Mouse (Mus musculus) spleen, postnatal 36 days (tissue): ENCODE measurements around the gene Pdzd7.
A peak's percentile ranks its signal among the peaks of the same experiment; 100 is the strongest.

Experiments
- DNase-seq, 2 experiments: peaks; one replicate each; pipeline ENCODE4 v3.0.0; 2022; ENCODE audit warnings: low spot score in 2 of 2, mixed read lengths in 1 of 2

The Pdzd7 gene

DNA sequence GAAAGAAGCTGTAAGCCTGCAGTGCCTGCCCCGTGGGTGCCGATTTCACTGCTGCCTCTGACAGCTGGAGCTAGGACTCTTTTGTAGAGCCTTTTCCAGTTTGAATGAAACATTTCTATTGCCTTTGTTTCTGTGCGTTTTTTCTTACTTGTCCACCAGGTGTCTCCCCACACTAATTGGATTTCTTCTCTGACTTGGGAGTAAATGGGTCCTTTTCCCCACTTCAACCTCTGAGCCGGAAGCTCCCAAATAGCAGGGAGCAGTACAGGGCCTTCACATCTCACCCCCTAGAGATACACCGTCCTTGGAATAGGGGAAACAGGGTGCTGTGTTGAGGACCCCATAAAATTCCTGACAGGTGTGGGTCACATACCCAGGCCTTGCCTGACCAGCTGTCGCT lies 32.9 kb downstream of the Pdzd7 start:
- DNase-seq = no peak

DNA sequence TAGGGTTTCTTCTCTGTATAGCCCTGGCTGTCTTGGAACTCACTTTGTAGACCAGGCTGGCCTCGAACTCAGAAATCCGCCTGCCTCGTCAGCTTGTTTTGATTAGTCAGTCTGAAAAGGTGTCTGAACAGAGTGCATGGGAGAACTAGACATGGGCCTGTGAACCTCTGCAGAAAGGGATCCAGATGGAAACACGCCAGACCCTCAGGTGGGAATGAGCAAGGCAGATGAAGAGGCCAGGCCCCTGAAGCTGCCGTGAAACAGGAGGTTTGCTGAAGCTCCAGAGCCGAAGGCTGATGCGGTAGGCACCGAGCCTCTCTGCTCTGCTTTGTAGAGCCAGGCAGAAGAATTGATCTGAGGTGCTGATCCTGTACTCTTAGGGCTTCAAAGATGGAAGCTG lies 33.3 kb downstream of the Pdzd7 start:
- no peak for DNase-seq

DNA sequence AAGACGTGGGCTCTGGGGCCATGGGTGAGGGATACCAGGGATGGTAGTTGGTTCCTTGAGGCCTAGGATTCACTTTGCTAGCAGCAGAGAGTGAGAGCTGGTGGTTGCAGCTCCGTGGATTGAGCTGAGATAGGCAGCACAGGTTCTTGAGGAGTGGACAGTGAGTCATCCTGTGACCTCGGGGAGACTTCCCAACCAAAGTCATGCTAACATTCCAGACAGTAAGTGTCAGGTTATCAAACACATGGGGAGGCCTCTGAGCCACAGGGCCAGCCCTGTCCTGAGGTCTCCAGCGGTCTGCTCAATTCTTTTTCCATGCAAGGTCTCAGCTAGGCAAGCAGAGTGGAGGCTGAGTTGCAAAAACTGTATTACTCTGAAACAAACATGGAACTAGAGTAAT lies 34.9 kb downstream of the Pdzd7 start:
- no peak for DNase-seq

DNA sequence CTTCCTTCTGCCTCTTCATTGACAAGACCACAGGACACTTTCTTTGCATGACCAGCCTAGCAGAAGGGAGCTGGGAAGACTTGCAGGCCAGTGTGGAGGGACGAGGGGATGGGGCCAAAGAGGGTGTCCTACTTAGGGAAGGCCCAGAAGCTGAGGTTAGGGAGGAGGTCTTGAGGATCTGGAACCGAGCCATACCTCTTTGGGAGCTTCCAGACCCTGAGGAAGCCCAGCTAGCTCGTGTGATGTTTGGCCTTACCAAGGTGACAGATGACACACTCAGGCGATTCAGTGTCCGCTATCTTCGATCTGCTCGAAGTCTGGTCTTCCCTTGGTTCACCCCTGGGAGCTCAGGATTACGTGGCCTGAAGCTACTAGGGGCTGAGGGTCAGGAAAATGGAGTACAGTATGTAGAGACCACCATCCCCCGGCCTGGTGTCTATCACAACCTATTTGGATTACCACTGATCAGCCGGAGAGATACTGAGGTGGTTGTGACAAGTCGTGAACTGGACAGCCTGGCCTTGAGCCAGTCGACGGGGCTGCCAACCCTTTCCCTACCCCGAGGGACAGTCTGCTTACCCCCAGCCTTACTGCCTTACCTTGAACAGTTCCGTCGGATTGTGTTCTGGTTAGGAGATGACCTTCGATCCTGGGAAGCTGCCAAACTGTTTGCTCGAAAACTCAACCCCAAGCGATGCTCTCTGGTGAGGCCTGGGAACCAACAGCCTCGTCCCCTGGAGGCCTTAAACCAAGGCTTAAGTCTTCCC lies 37.9 kb downstream of the Pdzd7 start:
- no peak for DNase-seq

DNA sequence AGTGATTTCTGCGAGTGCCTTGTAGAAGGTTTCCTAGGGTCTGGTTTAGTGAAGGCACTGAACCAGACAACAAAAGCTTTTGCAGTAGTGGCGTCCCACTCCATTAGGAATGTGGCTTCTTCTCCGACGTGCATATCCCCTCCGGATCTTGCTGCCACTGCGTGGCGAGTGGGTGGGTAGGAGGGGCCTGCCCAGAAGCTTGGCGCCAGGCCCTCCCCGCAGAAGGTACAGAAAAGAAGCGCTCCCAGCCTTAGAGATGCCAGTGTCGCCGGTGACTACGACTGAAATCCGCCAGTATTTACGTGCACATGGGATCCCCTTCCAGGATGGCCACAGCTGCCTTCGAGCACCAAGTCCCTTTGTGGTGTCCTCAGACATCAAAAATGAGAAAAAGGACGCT lies 38.5 kb downstream of the Pdzd7 start:
- no peak for DNase-seq

DNA sequence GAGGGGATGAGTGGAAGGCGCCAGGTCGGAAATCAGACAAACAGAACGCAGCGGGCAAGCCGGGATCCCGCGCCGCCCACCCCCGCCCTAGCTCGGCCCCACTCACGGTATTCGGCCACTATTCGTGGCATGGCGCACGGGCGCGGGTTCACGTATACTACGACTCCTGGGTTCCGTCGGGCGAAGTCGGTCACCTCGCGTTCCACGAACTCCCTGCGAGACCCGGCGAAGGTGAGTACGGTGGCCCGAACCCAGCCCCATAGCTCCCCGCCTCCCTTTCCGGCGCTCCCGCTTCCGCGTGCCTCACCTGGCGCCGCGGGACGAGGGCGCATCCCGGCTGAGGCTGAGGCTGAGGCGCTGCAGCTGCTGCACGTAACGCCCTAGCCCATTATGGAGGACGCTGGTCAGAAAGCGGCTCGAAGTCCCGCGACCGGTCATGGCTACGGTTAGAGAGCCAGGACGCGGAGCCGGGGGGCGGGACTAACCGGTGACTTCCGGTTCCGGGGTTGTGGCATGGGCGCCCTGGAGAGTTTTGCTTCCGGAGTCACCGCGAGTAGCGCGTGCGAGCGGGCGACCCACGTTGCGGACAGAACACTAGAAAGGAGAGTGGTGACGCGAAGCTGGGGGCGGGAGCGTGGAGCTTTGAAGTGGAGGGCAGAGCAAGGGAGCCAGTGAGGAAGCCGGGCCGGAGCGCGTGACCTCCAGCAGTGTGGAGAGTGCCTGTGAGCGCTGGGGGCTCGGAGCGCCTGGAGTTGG lies 39.4 kb downstream of the Pdzd7 start, which contains the start of gene Mrpl43:
Gene Mrpl43 (minus strand): TSS at position 486 of the 756 bp plus-strand sequence.
- peak; percentile 93 to 95 for DNase-seq

DNA sequence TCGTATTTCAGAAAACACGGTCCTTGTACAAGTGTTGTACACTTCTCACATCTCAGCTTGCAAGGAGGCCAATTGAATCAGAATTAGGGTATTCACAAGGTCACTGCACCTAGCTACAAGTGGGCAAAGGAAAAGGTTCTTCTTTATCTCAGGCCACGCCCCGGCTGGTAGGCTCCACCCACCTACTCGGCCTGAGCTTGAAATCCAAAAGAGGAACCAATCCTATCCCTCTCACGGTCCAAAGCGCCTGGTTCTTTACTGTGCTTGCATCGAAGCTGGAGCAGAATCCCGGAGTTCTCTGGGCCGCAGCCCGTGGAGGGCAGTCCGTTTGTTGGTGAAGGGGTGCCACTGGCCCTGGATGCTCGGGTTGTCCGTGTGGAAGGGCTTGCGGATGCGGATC lies 40.1 kb downstream of the Pdzd7 start, which contains the start of gene Twnk:
Gene Twnk (plus strand): TSS at position 220 of the 400 bp plus-strand sequence.
- DNase-seq = peak; percentile 86 to 89

DNA sequence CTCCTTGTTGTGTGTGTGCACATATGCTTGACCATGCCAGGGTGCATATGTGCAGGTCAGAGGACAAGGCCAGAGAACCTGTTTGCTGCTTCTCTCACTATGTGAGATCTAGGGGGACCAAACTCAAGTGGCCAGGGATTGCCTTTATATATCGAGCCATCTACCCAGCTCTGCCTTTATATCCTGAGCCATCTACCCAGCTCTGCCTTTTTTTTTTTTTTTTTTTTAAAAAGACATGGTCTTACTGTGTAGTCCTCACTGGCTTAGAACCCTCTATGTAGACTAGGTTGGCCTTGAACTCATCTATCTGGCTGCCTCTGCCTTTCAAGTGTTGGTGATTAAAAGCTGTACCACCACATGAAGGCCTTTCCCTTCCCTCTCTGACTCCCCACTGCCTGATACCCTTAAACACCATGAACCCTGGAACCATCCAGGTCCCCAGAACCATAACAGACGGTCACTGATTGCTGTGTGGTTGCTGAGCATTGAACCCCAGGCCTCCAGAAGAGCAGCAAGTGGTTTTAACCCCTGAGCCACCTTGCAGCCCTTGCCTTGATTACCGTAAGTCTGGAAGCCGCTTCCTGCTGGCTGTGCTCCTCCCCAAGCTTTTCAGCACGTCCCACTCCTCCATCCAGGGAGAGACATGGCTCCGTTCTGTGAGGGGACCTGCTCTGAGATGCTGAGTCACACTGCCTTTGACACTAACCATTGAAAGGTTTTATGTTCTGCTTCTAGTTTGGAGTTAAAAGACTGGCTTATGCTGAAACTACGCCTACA lies 41.6 kb downstream of the Pdzd7 start:
- DNase-seq = no peak

DNA sequence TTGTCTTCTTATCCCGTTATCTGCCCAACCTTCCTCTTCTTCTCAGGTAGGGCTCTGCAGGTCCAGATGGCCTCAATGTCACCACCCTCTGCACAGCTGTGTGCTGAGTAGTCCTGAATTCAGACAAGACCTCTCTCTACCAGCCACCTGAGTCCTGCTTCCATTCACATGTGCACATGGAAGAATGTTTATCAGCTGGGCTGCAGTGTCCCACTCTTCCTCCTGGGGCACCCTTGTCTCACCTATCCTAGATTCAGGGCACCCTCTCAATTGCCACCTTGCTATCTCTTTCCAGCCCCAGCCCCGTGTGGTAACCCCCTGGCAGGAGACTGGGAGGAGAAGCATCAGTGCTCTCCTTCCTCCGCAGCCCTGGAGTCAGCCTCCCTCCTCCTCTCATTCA lies 43.2 kb downstream of the Pdzd7 start:
- DNase-seq = no peak

DNA sequence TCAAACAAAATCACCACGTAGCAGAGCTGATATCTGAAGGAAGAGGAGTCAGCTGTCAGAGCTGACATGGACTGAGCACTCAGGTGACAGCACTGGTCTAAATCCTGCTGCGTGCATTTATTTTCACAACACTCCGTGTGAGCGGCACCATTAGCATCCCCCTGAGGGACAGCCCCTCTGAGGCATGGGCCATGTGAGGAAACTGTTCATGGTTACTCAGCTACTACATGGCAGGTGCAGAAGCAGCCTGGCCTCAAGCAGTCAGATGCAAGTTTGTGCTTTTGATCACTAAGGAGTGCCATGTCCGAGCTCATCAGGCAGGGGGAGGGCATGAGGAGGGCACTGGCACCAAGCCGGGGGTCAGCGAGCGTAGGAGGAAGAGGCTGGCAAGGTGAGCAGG lies 45.9 kb downstream of the Pdzd7 start:
- DNase-seq = no peak

DNA sequence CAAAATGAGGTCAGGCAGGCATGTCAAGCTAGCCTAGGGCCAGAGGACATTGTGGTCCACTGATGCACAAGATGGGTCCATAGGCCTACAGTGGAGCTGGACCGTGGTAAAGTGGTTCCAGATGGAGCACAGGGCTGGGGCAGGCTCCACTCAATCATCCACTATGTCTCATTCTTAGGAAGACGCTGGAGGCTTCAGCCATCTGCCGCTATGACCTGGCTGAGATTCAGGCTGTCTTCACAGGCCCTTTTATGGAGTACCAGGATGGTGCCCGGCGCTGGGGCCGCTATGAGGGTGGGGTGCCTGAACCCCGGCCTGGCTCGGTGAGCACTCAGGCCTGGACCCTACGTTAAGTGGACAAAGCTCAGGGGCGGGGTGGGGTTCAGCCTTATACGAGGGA lies 47.7 kb downstream of the Pdzd7 start:
- DNase-seq = no peak

DNA sequence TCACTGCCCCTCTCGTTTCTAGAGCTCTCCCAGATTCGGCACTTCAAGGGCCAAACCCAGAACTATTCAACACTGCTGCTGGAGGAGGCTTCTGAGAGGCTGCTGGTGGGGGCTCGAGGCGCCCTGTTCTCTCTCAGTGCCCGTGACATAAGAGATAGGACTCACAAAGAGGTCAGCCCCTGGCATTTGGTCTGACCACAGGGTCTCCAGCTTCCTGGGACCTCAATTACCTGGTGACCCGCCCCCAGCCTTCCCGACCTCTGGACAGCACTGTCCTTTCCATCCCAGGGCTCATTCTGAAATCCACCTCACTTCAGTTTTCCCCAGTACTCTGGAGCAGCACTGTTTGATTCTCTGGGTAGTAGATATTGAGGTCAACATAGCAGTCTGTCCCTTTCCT lies 52.8 kb downstream of the Pdzd7 start:
- no peak for DNase-seq

DNA sequence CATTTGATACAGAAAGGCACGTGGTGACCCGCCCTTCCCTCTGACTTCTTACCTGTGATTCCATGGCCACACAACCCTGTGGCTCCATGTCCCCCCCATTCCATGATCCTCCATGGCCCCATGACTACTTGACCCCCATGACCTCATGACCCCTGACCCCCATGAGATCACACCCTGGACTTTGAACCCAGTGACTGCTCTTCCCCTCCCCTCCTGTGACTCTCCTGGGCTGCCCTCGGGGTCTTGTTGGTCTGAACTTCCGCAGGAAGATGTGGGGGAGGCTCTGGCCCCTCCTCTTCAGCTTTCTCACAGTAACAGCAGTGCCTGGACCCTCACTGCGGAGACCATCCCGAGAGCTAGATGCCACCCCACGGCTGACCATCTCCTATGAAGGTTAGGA lies 53.3 kb downstream of the Pdzd7 start:
- no peak for DNase-seq

DNA sequence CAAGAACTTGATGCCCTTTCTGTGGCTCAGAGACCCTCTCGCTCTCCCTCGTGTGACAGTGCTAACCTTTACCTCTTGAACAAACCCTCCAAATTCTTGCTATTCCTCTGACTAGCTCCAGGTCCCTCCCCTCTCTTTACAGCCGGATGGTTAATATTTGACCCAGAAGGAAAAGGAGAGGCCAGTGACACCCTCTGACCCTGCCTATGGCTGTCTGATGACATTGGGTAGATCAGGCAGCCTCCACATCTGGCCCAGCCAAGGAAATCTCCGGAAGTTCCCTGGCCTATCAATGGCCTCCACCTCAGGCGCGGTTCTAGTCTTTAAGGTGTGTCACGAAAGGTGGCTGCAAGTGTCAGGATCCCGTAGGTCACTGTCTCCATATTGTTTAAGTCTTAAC lies 54.5 kb downstream of the Pdzd7 start:
- no peak for DNase-seq

DNA sequence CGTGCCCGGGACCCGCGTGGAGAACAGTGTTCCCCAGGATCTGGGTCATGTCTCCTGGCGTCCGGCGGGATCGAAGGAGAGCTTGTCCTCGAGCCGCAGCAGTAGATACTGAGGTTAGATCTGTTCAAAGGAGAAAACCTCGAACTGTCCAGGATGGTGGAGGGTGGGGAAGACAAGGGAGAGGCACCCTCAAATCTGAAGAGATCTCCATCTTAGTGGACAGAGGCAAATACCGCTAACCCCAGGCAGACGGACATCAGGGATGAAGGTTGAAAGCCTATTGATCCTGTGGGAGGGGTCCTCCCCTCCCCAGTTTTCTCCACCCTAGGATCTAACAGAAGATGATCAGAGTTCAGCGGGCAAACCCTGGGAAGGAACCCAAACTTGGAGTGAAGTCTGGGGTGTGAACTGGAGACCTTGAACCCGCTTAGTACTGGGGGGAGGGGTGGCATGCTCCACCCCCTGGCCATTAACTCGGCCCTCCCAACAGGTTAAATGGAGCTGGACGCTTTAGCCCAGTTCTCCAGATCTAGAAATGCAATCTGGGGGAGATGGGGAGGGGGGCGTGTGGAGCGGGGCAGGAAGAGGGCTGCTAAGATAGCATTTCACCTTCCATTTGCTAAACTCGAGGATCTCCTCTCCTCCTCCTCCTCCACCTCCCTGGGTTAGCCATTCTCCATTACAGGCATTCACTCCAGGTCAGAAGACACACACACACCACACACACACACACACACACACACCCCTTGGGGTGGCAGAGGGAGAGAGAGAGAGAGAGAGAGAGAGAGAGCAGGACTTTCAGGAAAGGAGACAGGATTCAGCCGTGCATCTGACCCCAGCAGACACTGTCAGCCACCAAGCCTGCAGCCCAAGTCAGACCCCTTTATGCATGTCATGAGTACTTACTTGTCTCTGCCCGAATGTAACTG lies 55.7 kb downstream of the Pdzd7 start:
- no peak for DNase-seq

DNA sequence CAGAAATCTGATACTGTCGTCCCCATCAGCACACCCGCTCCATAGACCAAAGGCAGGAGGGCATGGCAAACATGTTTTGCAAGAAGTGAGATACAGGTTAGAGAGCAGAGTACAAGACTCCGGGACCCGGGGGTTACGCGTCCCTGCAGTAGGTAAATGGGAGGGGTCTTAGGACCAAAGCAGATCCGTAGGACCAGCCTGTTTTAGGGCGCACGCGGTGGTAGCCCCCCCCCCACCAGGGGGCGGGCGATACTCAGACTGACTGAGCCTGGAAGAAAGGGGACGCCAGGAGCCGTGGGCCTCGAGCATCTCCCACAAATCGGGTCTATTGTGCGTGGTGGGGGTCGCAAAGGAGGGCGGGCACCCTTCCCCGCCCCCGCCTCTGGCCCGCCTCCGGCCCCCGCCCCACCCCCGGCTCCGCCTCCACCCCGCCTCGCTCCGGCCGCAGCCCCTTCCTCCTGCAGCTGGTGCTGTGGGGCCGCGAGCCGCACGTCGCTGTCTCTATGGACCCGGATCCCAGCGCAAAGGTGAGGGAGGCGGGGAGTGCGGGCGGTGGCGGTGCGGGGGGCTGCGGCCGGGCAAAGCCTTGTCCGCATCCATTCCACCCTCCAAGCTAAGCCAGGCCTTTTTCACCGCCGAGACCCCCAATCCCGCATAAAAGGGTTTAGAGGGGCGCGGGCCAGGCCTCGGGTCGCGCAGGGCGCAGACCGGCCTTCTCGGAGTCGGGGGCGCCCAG lies 56.5 kb downstream of the Pdzd7 start, which contains the start of gene Sema4g:
Gene Sema4g (plus strand): TSS at position 271 of the 736 bp plus-strand sequence.
- no peak for DNase-seq

DNA sequence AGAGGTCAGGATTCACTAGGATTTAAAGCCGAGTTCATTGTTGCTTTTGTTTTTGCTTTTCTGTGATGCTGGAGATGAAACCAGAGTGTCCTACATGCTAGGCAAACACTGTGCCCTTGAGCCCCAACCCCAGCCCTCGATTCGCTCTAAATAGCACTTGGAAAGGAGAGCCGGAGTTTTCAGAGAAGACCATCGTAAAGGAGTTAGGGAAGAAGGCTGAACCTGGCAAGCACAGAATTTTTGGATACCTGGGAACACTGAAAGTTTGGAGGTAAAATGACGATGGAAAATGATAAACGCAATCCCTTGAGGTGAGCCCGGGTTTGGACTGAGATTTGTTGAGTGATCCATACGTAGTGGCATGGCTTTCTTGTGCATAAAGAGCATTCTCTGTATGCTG lies 57.2 kb downstream of the Pdzd7 start:
- no peak for DNase-seq

DNA sequence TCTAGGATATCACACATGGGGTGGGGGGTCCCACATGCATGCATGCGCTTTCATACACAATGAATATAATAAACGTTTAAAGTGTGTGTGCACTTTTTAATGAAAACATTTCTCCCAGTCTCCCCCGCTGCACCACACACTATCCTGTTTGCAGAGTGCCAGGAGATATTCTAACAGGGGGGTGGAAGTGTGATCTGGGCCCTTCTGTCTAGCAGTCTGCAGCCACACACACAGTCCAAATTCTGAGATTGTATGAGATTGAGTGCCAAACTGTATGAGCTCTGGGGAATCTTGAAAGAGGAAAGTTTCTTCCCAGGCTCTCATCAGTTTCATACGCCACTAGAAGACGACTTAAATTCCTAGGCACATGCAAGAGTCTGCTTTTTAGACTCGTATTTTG lies 57.7 kb downstream of the Pdzd7 start:
- no peak for DNase-seq

DNA sequence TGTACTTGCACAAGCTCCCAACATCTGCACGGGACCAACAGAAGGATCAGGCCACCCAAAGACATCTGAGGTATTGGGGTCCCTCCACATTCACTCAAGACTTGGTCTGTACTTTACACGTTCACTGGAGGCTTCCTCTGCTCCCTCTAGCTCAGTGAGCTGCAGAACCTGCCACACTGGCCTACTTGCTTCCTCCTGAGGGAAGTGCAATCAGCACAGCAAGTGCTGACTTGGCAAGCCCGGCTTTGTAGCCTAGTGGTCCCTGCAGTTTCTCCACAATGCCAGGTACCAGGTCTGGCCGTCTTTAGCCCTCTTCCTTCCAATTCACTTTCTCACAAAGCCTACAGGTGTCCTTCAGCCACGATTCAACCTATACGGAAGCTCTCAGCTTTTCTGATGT lies 58.5 kb downstream of the Pdzd7 start:
- no peak for DNase-seq

DNA sequence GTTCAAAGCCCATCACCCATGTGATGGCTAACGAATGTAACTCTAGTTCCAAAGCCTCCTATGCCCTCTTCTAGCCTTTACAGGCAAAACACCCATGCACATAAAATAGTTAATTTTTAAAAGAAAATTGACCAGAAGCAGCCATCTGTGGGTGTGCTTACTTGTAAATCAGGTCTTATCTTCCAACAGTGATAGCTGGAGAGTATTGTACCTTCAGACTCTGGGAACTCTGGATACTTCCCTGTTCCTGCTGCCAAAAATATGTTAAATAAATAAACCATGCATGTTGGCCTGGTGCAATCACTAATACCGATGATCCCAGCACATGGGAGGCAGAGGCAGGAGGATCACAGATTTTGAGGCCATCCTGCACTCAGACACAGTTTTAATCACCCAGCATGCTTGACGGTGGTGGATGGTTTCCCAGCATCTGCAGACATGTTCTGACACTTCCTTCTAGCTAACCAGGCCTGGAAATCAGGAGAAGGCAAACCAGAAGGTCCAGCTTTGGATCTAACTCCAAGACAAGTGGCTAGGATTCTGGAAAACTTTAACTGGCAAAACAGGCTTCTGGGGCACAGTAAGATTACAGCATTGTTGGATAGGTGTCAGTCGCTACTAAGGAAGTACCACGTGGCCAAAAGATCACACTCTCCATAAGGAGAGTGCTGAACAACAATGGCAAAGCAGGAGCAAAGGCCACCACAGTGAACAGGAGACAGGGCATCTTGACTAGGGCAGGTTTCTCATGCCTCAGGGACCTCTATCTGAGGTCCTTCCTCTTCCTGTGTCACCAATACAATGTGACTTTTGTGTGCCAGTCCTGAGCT lies 60.1 kb downstream of the Pdzd7 start:
- DNase-seq = no peak
